Mouse (Mus musculus) olfactory bulb, adult 2 months (tissue): ENCODE results near the gene Fbxl13.

Source experiments
- CTCF ChIP-seq: fragments of 200-500 bp; IDR thresholded peaks from 2 replicates; pipeline ENCODE4 v1.5.1; 2012; ENCODE audit warnings: low read depth, mild to moderate bottlenecking, low read length, moderate library complexity; ENCODE audit not compliant: insufficient read depth
- POLR2A ChIP-seq: fragments of 200-500 bp; IDR thresholded peaks from 2 replicates; pipeline ENCODE4 v1.6.1; 2012; ENCODE audit warnings: mild to moderate bottlenecking, low read depth, low read length, moderate library complexity; ENCODE audit not compliant: insufficient read depth

- no peak for TF ChIP-seq CTCF
- no peak for TF ChIP-seq POLR2A
These were observed 177.3 kb downstream of the Fbxl13 start for GRCm38 (mm10) chr5:21468100-21468499.
